Mouse (Mus musculus): ENCODE measurements at regions not wholly inside any gene's neighbourhood (a gene's known extent, or its start where the extent isn't known, plus 50 kb on each side); places are given as distances from the start of the nearest gene placed in this dataset.

- H3K27ac ChIP-seq (replicated peaks; ENCODE audit: low read depth, low read length) = no peak overlapping the region
- no peak overlapping the region for H3K4me2 ChIP-seq (replicated peaks; ENCODE audit: low read depth, low read length, severe bottlenecking)
- no peaks in the 10 kb centered on the region for H3K36me3 ChIP-seq (ENCODE audit: control insufficient read depth, insufficient read depth, low read length)
- H3K4me1 ChIP-seq (ENCODE audit: control insufficient read depth, insufficient read depth, low read length) = no peaks in the 10 kb centered on the region
- ATAC-seq (ENCODE audit: low FRiP score, low read depth) = no peak
- TF ChIP-seq POLR2A (IDR thresholded peaks at IDR 0.05; ENCODE audit: borderline replicate concordance, extremely low read depth, insufficient read depth, insufficient read length) = no peak
- no peak for DNase-seq (ENCODE audit: low spot score)
- 86% methylated on average over 3 of the region's 3 CpGs for WGBS
- H3K27me3 ChIP-seq (ENCODE audit: control insufficient read depth, insufficient read depth, low read length) = no peaks in the 10 kb centered on the region
- no peaks in the 10 kb centered on the region for H3K9me3 ChIP-seq (ENCODE audit: control insufficient read depth, low read length)
- H3K4me3 ChIP-seq (replicated peaks; ENCODE audit: low read length) = no peak overlapping the region
- no peak overlapping the region for H3K9ac ChIP-seq (ENCODE audit: low read depth, low read length, severe bottlenecking)
Observed at GRCm38 (mm10) chr5:101146345-101146744, 300.8 kb downstream of the Gpat3 start.

- 60% methylated on average over 5 of the region's 5 CpGs for WGBS
- DNase-seq (ENCODE audit: low spot score) (no peak), ATAC-seq (ENCODE audit: low FRiP score, low read depth) (no peak)
- H3K9me3 ChIP-seq (ENCODE audit: control insufficient read depth, low read length) = no peaks in the 10 kb centered on the region
- H3K27me3 ChIP-seq (ENCODE audit: control insufficient read depth, insufficient read depth, low read length) = no peaks in the 10 kb centered on the region
- TF ChIP-seq POLR2A (IDR thresholded peaks at IDR 0.05; ENCODE audit: borderline replicate concordance, extremely low read depth, insufficient read depth, insufficient read length) = no peak
- peaks cover 8% of the 10 kb centered on the region; the same call in 1 of the 2 replicates for H3K4me1 ChIP-seq (ENCODE audit: control insufficient read depth, insufficient read depth, low read length)
- H3K27ac ChIP-seq (replicated peaks; ENCODE audit: low read depth, low read length) = no peak overlapping the region
- no peak overlapping the region for H3K4me3 ChIP-seq (replicated peaks; ENCODE audit: low read length)
- H3K4me2 ChIP-seq (replicated peaks; ENCODE audit: low read depth, low read length, severe bottlenecking) = no peak overlapping the region
- no peak overlapping the region for H3K9ac ChIP-seq (ENCODE audit: low read depth, low read length, severe bottlenecking)
- H3K36me3 ChIP-seq (ENCODE audit: control insufficient read depth, insufficient read depth, low read length) = no peaks in the 10 kb centered on the region
Observed at GRCm38 (mm10) chr5:101124941-101125453, 279.5 kb downstream of the Gpat3 start.

GRCm38 (mm10) chr5:101122914-101123313 is 277.4 kb downstream of the Gpat3 start:
- TF ChIP-seq POLR2A (IDR thresholded peaks at IDR 0.05; ENCODE audit: borderline replicate concordance, extremely low read depth, insufficient read depth, insufficient read length) = no peak
- ATAC-seq (ENCODE audit: low FRiP score, low read depth) (no peak), DNase-seq (ENCODE audit: low spot score) (no peak)
- Histone ChIP-seq H3K4me1 (ENCODE audit: control insufficient read depth, insufficient read depth, low read length) (peaks cover 8% of the 10 kb centered on the region; the same call in 1 of the 2 replicates), H3K27me3 (ENCODE audit: control insufficient read depth, insufficient read depth, low read length) (no peaks in the 10 kb centered on the region), H3K36me3 (ENCODE audit: control insufficient read depth, insufficient read depth, low read length) (no peaks in the 10 kb centered on the region), H3K4me3 (replicated peaks; ENCODE audit: low read length) (no peak overlapping the region), H3K9ac (ENCODE audit: low read depth, low read length, severe bottlenecking) (no peak overlapping the region), H3K27ac (replicated peaks; ENCODE audit: low read depth, low read length) (no peak overlapping the region), H3K4me2 (replicated peaks; ENCODE audit: low read depth, low read length, severe bottlenecking) (no peak overlapping the region), H3K9me3 (ENCODE audit: control insufficient read depth, low read length) (no peaks in the 10 kb centered on the region)
- WGBS = 89% methylated on average over 6 of the region's 6 CpGs

- H3K27me3 ChIP-seq (ENCODE audit: control insufficient read depth, insufficient read depth, low read length) = no peaks in the 10 kb centered on the region
- peaks cover 14% of the 10 kb centered on the region; the same call in 1 of the 2 replicates for H3K4me1 ChIP-seq (ENCODE audit: control insufficient read depth, insufficient read depth, low read length)
- no peak overlapping the region for H3K9ac ChIP-seq (ENCODE audit: low read depth, low read length, severe bottlenecking)
- no peaks in the 10 kb centered on the region for H3K36me3 ChIP-seq (ENCODE audit: control insufficient read depth, insufficient read depth, low read length)
- H3K9me3 ChIP-seq (ENCODE audit: control insufficient read depth, low read length) = no peaks in the 10 kb centered on the region
- DNase-seq (ENCODE audit: low spot score) (no peak), ATAC-seq (ENCODE audit: low FRiP score, low read depth) (no peak)
- H3K27ac ChIP-seq (replicated peaks; ENCODE audit: low read depth, low read length) = no peak overlapping the region
- WGBS = 46% methylated on average over 5 of the region's 5 CpGs
- no peak overlapping the region for H3K4me3 ChIP-seq (replicated peaks; ENCODE audit: low read length)
- TF ChIP-seq POLR2A (IDR thresholded peaks at IDR 0.05; ENCODE audit: borderline replicate concordance, extremely low read depth, insufficient read depth, insufficient read length) = no peak
- H3K4me2 ChIP-seq (replicated peaks; ENCODE audit: low read depth, low read length, severe bottlenecking) = no peak overlapping the region
Observed at GRCm38 (mm10) chr5:101120509-101121201, 275.1 kb downstream of the Gpat3 start.

GRCm38 (mm10) chr5:101112151-101112769 is 266.7 kb downstream of the Gpat3 start:
- H3K9ac ChIP-seq (ENCODE audit: low read depth, low read length, severe bottlenecking) = no peak overlapping the region
- ATAC-seq (ENCODE audit: low FRiP score, low read depth) = peak; percentile 50
- no peak for DNase-seq (ENCODE audit: low spot score)
- H3K9me3 ChIP-seq (ENCODE audit: control insufficient read depth, low read length) = no peaks in the 10 kb centered on the region
- WGBS = 7% methylated on average over 7 of the region's 7 CpGs
- H3K4me2 ChIP-seq (replicated peaks; ENCODE audit: low read depth, low read length, severe bottlenecking) = no peak overlapping the region
- no peaks in the 10 kb centered on the region for H3K27me3 ChIP-seq (ENCODE audit: control insufficient read depth, insufficient read depth, low read length)
- no peak overlapping the region for H3K4me3 ChIP-seq (replicated peaks; ENCODE audit: low read length)
- no peak for TF ChIP-seq POLR2A (IDR thresholded peaks at IDR 0.05; ENCODE audit: borderline replicate concordance, extremely low read depth, insufficient read depth, insufficient read length)
- peaks cover 24% of the 10 kb centered on the region for H3K4me1 ChIP-seq (ENCODE audit: control insufficient read depth, insufficient read depth, low read length)
- no peaks in the 10 kb centered on the region for H3K36me3 ChIP-seq (ENCODE audit: control insufficient read depth, insufficient read depth, low read length)
- peak overlapping the region; percentile 26; the same call in 1 of the 2 replicates for H3K27ac ChIP-seq (replicated peaks; ENCODE audit: low read depth, low read length)

Measured in limb, embryonic 14.5 days (tissue).